Mouse (Mus musculus) lung, adult 18-20 months (tissue): ENCODE results near the gene Rusc1.
"Not testable (repeated sequence)": the region's sequence is repeated elsewhere in the genome, so short reads cannot be mapped to it uniquely, and the experiment has no call there.

ENCODE experiments used
- DNase-seq, 2 experiments: peaks; one replicate each; pipeline ENCODE4 v3.0.0; 2022; ENCODE audit warnings: mixed read lengths in 2 of 2

The Rusc1 gene

GRCm38 (mm10) chr3:89091811-89092508 lies 1.2 kb downstream of the Rusc1 start:
- DNase-seq, result no peak

- DNase-seq, result peak; percentile 82 to 87
These were observed 2.1 kb downstream of the Rusc1 start for GRCm38 (mm10) chr3:89090694-89091655.

GRCm38 (mm10) chr3:89089882-89090591 lies 3.1 kb downstream of the Rusc1 start:
- DNase-seq, result peak; percentile 94

GRCm38 (mm10) chr3:89088974-89089373 lies 4.1 kb downstream of the Rusc1 start:
- DNase-seq, result peak in 1 of 2 experiments; percentile 9

- peak; percentile 80 to 84 for DNase-seq
These were observed 5.6 kb downstream of the Rusc1 start for GRCm38 (mm10) chr3:89087338-89088110.

GRCm38 (mm10) chr3:89084654-89085190 lies 8.4 kb downstream of the Rusc1 start:
- no peak for DNase-seq

GRCm38 (mm10) chr3:89084133-89084532 lies 9.0 kb downstream of the Rusc1 start:
- no peak for DNase-seq

- DNase-seq, result not testable (repeated sequence)
These were observed 10.8 kb downstream of the Rusc1 start for GRCm38 (mm10) chr3:89082287-89082686.

GRCm38 (mm10) chr3:89077383-89077782 lies 15.7 kb downstream of the Rusc1 start:
- no peak for DNase-seq

GRCm38 (mm10) chr3:89067265-89067664 lies 25.8 kb downstream of the Rusc1 start:
- DNase-seq, result no peak

- no peak for DNase-seq
These were observed 31.4 kb downstream of the Rusc1 start for GRCm38 (mm10) chr3:89061696-89062095.

- peak in 1 of 2 experiments; percentile 16 for DNase-seq
These were observed 34.3 kb downstream of the Rusc1 start for GRCm38 (mm10) chr3:89058783-89059182.

- DNase-seq, result no peak
These were observed 34.8 kb downstream of the Rusc1 start for GRCm38 (mm10) chr3:89058361-89058760.

GRCm38 (mm10) chr3:89043359-89043758 lies 49.8 kb downstream of the Rusc1 start:
- DNase-seq, result no peak
